Mouse (Mus musculus): ENCODE results near the gene Trarg1.

- TF ChIP-seq CTCF (IDR thresholded peaks at IDR 0.05; ENCODE audit: low read depth) (no peak), EP300 (IDR thresholded peaks at IDR 0.05; ENCODE audit: low read depth) (no peak)
Measured at GRCm38 (mm10) chr11:76735753-76736324, 56.2 kb downstream of the Trarg1 start.
